Mouse (Mus musculus): ENCODE data around the gene Psmd5. TPM values are rescaled to one million over a fixed set of nuclear protein-coding genes. Genes with fewer than 3 reads are reported as not detected.

Psmd5 gene
- total RNA-seq, 2 experiments from 2014 or later = 31.9 to 35.7 TPM

- H3K4me3 ChIP-seq = no peak overlapping the region
- DNase-seq (ENCODE audit: extremely low spot score in 1 of 2, low spot score in 2 of 2) = no peak
- intact Hi-C loops (cut with DNase I) = no loop called here
- H3K27ac ChIP-seq = no peak overlapping the region
- no peak for TF ChIP-seq CTCF (IDR thresholded peaks at IDR 0.05)
Observed at GRCm38 (mm10) chr2:34906426-34906825, 31.7 kb upstream of the Psmd5 start.

GRCm38 (mm10) chr2:34904849-34905542 lies 30.2 kb upstream of the Psmd5 start:
- peak; percentile 95 to 97 for DNase-seq (ENCODE audit: extremely low spot score in 1 of 2, low spot score in 2 of 2)
- H3K27ac ChIP-seq = peak overlapping the region; percentile 63
- TF ChIP-seq CTCF (IDR thresholded peaks at IDR 0.05) = no peak
- peak overlapping the region; percentile 43 for H3K4me3 ChIP-seq
- intact Hi-C loops (cut with DNase I) = loop anchor here (2.0 kb wide), 2 partner anchors 34 to 78 kb away; partner anchors contain the start of gene Fbxw2

- no peak for DNase-seq (ENCODE audit: extremely low spot score in 1 of 2, low spot score in 2 of 2)
- peak overlapping the region; percentile 43; the same call in 1 of the 2 replicates for H3K4me3 ChIP-seq
- no peak for TF ChIP-seq CTCF (IDR thresholded peaks at IDR 0.05)
- intact Hi-C loops (cut with DNase I) = loop anchor here (2.0 kb wide), 2 partner anchors 33 to 77 kb away; partner anchors contain the start of gene Fbxw2
- no peak overlapping the region; the same call in 1 of the 2 replicates for H3K27ac ChIP-seq
Observed at GRCm38 (mm10) chr2:34903652-34904405, 29.1 kb upstream of the Psmd5 start.

- DNase-seq (ENCODE audit: extremely low spot score in 1 of 2, low spot score in 2 of 2) = no peak
- Histone ChIP-seq H3K4me3 (no peak overlapping the region), H3K27ac (no peak overlapping the region)
- TF ChIP-seq CTCF (IDR thresholded peaks at IDR 0.05) = no peak
- intact Hi-C loops (cut with DNase I) = no loop called here
Observed at GRCm38 (mm10) chr2:34903191-34903590, 28.4 kb upstream of the Psmd5 start.

GRCm38 (mm10) chr2:34902731-34903130 lies 28.0 kb upstream of the Psmd5 start:
- Histone ChIP-seq H3K27ac (no peak overlapping the region), H3K4me3 (no peak overlapping the region)
- intact Hi-C loops (cut with DNase I) = no loop called here
- DNase-seq (ENCODE audit: extremely low spot score in 1 of 2, low spot score in 2 of 2) = no peak
- TF ChIP-seq CTCF (IDR thresholded peaks at IDR 0.05) = no peak

GRCm38 (mm10) chr2:34901726-34902125 lies 27.0 kb upstream of the Psmd5 start:
- Histone ChIP-seq H3K4me3 (no peak overlapping the region), H3K27ac (no peak overlapping the region)
- DNase-seq (ENCODE audit: extremely low spot score in 1 of 2, low spot score in 2 of 2) = no peak
- intact Hi-C loops (cut with DNase I) = no loop called here
- TF ChIP-seq CTCF (IDR thresholded peaks at IDR 0.05) = no peak

- Histone ChIP-seq H3K4me3 (no peak overlapping the region), H3K27ac (no peak overlapping the region)
- DNase-seq (ENCODE audit: extremely low spot score in 1 of 2, low spot score in 2 of 2) = no peak
- intact Hi-C loops (cut with DNase I) = no loop called here
- no peak for TF ChIP-seq CTCF (IDR thresholded peaks at IDR 0.05)
Observed at GRCm38 (mm10) chr2:34900412-34900811, 25.6 kb upstream of the Psmd5 start.

GRCm38 (mm10) chr2:34899682-34900081 lies 24.9 kb upstream of the Psmd5 start:
- no peak overlapping the region for H3K27ac ChIP-seq
- DNase-seq (ENCODE audit: extremely low spot score in 1 of 2, low spot score in 2 of 2) = no peak
- TF ChIP-seq CTCF (IDR thresholded peaks at IDR 0.05) = no peak
- no peak overlapping the region for H3K4me3 ChIP-seq
- intact Hi-C loops (cut with DNase I) = no loop called here

- Histone ChIP-seq H3K4me3 (no peak overlapping the region), H3K27ac (no peak overlapping the region)
- peak; percentile 61 for TF ChIP-seq CTCF (IDR thresholded peaks at IDR 0.05)
- no peak for DNase-seq (ENCODE audit: extremely low spot score in 1 of 2, low spot score in 2 of 2)
- intact Hi-C loops (cut with DNase I) = no loop called here
Observed at GRCm38 (mm10) chr2:34897820-34898219, 23.1 kb upstream of the Psmd5 start.

GRCm38 (mm10) chr2:34896821-34897460 lies 22.2 kb upstream of the Psmd5 start:
- H3K27ac ChIP-seq = no peak overlapping the region
- H3K4me3 ChIP-seq = no peak overlapping the region
- intact Hi-C loops (cut with DNase I) = no loop called here
- no peak for TF ChIP-seq CTCF (IDR thresholded peaks at IDR 0.05)
- no peak for DNase-seq (ENCODE audit: extremely low spot score in 1 of 2, low spot score in 2 of 2)

- TF ChIP-seq CTCF (IDR thresholded peaks at IDR 0.05) = no peak
- no peak for DNase-seq (ENCODE audit: extremely low spot score in 1 of 2, low spot score in 2 of 2)
- intact Hi-C loops (cut with DNase I) = no loop called here
- no peak overlapping the region for H3K4me3 ChIP-seq
- H3K27ac ChIP-seq = no peak overlapping the region
Observed at GRCm38 (mm10) chr2:34895503-34896113, 20.8 kb upstream of the Psmd5 start.

- TF ChIP-seq CTCF (IDR thresholded peaks at IDR 0.05) = no peak
- Histone ChIP-seq H3K27ac (no peak overlapping the region), H3K4me3 (no peak overlapping the region)
- intact Hi-C loops (cut with DNase I) = no loop called here
- no peak for DNase-seq (ENCODE audit: extremely low spot score in 1 of 2, low spot score in 2 of 2)
Observed at GRCm38 (mm10) chr2:34893950-34894349, 19.2 kb upstream of the Psmd5 start.

Measured in left cerebral cortex, adult 2 months (tissue).